Mouse (Mus musculus): ENCODE data around the gene Rhd. TPM values are rescaled to one million over a fixed set of nuclear protein-coding genes. Genes with fewer than 3 reads are reported as not detected.
"Not testable (repeated sequence)": the region's sequence is repeated elsewhere in the genome, so short reads cannot be mapped to it uniquely, and the experiment has no call there.

Gene Rhd
- under 1 TPM in 1 of 2 experiments, not detected in 1; 0.75 TPM for polyA plus RNA-seq (2017; shearing (Covaris generic))

GRCm38 (mm10) chr4:134863937-134864729 lies at the start of gene Rhd:
Rhd (plus strand) TSS chr4:134864536.
- ATAC-seq, result no peak

GRCm38 (mm10) chr4:134817706-134818105 lies 46.6 kb upstream of the Rhd start:
- ATAC-seq, result no peak

- no peak for ATAC-seq
These were observed 43.3 kb upstream of the Rhd start for GRCm38 (mm10) chr4:134821061-134821460.

DNA sequence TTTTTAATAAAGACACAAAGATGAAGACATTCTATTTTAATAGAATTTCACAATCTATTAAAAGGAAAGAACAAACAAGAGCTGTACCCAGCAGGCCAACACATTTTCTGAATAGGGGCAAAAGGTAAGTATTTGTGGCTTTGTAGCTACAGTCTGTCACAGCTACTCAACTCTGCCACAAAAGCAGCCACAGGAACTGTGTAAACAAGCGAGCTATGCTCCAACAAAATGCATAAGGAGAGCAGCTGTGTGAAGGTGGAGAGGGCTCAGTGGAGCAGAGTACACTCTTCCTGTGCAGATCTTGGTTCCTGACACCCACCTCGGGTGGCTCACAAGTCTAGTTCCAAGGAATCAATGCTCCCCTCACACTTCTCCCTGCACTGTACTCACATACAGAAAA lies 40.8 kb upstream of the Rhd start:
- no peak for ATAC-seq

- ATAC-seq, result not testable (repeated sequence)
These were observed 38.5 kb upstream of the Rhd start for GRCm38 (mm10) chr4:134825864-134826263.

GRCm38 (mm10) chr4:134826348-134826747 lies 38.0 kb upstream of the Rhd start:
- no peak for ATAC-seq

DNA sequence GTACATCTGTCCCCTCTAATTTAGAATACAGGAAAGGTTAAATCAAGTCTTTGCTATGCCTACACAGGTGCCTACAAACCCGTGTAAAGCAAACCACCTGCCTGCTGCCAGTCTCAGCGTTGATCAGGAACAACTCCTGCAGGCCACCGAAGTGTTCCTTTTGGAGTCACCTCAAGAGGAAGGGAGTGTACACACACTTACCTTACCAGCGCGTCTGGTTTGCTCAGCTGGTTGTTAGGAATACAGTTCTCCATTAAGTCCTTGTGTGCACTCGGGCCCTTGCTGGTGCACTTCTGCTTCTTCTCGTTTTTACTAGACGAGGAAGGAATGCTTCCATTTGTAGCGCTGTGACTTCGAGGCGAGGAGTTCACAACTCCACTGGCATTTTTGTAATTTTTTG lies 36.5 kb upstream of the Rhd start:
- no peak for ATAC-seq

DNA sequence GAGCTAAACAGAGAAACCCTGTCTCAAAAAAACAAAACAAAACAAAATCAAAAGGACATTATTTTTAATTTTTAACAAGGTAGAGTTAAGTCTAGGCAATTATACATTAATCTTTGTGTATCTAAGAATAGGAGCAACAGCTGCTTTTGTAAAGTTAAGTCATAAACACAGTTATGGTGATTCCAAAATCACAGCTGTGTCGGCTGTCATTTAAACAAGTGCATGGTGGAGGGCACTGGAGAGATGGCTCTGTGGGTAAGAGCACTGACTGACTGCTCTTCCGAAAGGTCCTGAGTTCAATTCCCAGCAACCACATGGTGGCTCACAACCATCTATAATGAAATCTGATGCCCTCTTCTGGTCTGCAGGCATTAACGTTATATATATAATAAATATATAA lies 32.4 kb upstream of the Rhd start:
- ATAC-seq, result no peak

- no peak for ATAC-seq
These were observed 28.9 kb upstream of the Rhd start for GRCm38 (mm10) chr4:134835486-134835885.

GRCm38 (mm10) chr4:134838221-134838620 lies 26.1 kb upstream of the Rhd start:
- ATAC-seq, result no peak

GRCm38 (mm10) chr4:134838706-134839105 lies 25.6 kb upstream of the Rhd start:
- not testable (repeated sequence) for ATAC-seq

DNA sequence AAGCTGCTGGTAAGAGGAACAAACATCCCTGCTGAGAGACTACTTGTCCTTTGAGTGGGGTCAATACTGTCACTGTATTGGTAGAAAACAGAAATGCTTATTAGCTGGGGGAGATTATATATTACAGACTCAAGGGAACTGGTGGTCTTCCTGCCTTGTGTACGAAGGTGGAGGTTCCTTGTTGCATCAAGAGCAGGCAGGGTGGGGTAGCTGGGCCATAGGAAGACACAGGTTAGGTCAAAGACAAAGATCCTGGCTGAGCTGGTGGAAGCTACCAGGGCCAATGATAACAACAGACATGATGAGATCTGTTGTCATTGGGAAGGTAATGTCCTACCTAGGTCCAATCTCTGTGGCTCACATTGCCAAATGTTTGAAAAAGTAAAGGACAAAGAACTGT lies 24.1 kb upstream of the Rhd start:
- ATAC-seq, result no peak

DNA sequence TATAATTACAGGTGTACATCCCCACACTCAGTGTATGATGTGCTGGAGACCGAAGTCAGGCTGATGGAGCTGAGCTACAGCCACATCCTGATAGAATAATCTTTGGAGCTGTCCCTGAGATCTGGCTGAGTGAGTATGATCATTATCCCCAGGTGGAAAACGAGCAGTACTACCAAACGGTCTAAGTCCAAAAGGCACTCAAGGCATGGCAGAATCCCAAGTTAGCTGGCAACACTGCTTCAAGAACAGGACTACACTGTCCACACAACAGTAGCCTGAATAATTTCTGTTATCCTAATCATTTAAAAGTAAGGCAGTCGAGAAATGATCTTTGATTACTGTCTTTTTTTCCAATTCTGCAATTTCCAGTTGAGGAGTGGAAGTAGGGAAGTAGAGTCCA lies 20.8 kb upstream of the Rhd start:
- no peak for ATAC-seq

- no peak for ATAC-seq
These were observed 16.7 kb upstream of the Rhd start for GRCm38 (mm10) chr4:134847587-134847986.

- ATAC-seq, result no peak
These were observed 13.8 kb upstream of the Rhd start for GRCm38 (mm10) chr4:134850551-134850950.

- no peak for ATAC-seq
These were observed 13.1 kb upstream of the Rhd start for GRCm38 (mm10) chr4:134851236-134851635.

DNA sequence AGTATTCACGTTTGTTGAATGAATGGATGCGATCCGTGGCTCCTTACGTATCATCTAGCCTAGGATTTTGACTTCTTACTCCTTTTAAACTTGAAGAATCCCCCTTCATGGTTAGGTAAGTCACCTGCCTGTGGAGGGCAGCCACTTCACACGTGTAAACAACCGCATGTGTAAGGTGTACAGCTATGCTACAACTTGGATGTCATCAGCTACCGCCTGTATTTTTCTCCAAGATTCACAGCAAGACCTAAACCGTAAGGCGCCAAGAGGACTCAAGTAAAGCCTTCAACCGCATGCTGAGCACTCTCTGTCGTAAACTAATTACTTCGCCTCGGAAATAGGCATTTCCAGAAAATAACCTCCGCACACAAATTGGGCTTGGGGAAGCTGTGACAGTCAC lies 12.5 kb upstream of the Rhd start:
- ATAC-seq, result no peak

- ATAC-seq, result peak; percentile 0
These were observed 11.7 kb upstream of the Rhd start for GRCm38 (mm10) chr4:134852438-134853255.

GRCm38 (mm10) chr4:134853259-134853636 lies 11.1 kb upstream of the Rhd start, which contains the start of gene Maco1:
Maco1 (minus strand) TSS chr4:134853345.
- peak; percentile 86 for ATAC-seq

GRCm38 (mm10) chr4:134853637-134854485 lies 10.5 kb upstream of the Rhd start:
- peak; percentile 83 for ATAC-seq

- no peak for ATAC-seq
These were observed 9.0 kb upstream of the Rhd start for GRCm38 (mm10) chr4:134855371-134855770.

- ATAC-seq, result no peak
These were observed 8.3 kb upstream of the Rhd start for GRCm38 (mm10) chr4:134856056-134856455.

- no peak for ATAC-seq
These were observed 7.8 kb upstream of the Rhd start for GRCm38 (mm10) chr4:134856501-134856900.

Data from CD4-positive, CD25-positive, alpha-beta regulatory T cell, adult 4 months (primary cell).